Mouse (Mus musculus): ENCODE results near the gene Asphd2.

DNA sequence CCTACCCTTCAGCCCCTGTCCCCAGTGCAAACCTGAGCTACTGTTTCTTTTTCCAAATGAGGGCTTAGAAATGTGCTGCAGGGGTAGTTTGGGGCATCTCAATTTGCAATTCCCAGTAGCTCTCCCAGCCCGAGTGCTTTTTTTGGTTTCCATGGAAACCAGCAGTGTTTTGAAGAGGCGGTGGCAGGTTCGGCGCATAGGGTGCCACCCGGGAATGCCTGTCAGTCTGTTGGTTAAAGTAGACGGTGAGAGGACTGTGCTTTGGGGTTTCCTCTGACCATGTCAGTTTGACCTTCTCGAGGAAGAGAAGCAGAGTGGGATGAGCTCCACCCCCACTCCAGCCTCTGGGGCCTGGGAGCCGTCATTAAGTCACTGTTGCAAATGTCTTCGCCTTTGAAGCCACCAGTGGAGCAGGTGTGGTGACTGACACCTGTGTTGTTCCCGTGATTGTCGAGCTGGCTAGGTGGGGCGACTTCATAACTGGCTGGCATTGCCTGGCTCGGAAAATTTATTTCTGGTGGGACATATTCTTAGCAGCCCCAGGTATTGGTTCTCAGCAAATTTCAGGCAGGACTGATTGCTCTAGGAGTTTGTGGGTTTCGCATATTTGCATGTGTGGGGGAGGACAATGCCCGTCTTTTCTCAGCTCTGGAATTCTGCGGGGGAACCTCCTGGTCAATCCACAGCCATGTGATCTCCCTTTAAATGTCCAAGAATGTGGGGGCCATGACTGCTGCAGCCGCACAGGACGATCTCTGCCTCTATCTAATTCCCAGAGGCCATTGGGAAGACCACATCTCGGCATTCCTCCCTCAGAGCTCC lies 17.1 kb upstream of the Asphd2 start:
- TF ChIP-seq FLI1 (IDR thresholded peaks at IDR 0.05; ENCODE audit: low read length) (no peak), GATA1 (IDR thresholded peaks at IDR 0.05; ENCODE audit: borderline replicate concordance, low read length) (no peak)

All from megakaryocyte, embryonic 14.5 days (primary cell).